Mouse (Mus musculus) lung, postnatal 14 days (tissue): ENCODE data around the gene Shld2.
"Not testable (repeated sequence)": the region's sequence is repeated elsewhere in the genome, so short reads cannot be mapped to it uniquely, and the experiment has no call there.

Experiments used
- DNase-seq: peaks from one replicate; pipeline ENCODE4 v3.0.0; 2021

Gene Shld2

GRCm38 (mm10) chr14:34318113-34318512 lies 7.8 kb upstream of the Shld2 start:
- no peak for DNase-seq

GRCm38 (mm10) chr14:34317431-34317830 lies 7.1 kb upstream of the Shld2 start:
- DNase-seq = no peak

- DNase-seq = no peak
These were observed 6.1 kb upstream of the Shld2 start for GRCm38 (mm10) chr14:34316346-34316745.

GRCm38 (mm10) chr14:34314796-34315195 lies 4.5 kb upstream of the Shld2 start:
- no peak for DNase-seq

- DNase-seq = not testable (repeated sequence)
These were observed 4.1 kb upstream of the Shld2 start for GRCm38 (mm10) chr14:34314383-34314782.

GRCm38 (mm10) chr14:34313612-34314011 lies 3.3 kb upstream of the Shld2 start:
- no peak for DNase-seq

- no peak for DNase-seq
These were observed 2.2 kb upstream of the Shld2 start for GRCm38 (mm10) chr14:34312339-34313048.

GRCm38 (mm10) chr14:34311691-34312090 lies 1.4 kb upstream of the Shld2 start:
- DNase-seq = no peak

- DNase-seq = peak; percentile 51
These were observed 833 bp upstream of the Shld2 start for GRCm38 (mm10) chr14:34311021-34311631.

- DNase-seq = no peak
These were observed 423 bp downstream of the Shld2 start for GRCm38 (mm10) chr14:34309907-34310233.

- no peak for DNase-seq
These were observed 1.0 kb downstream of the Shld2 start for GRCm38 (mm10) chr14:34309266-34309665.

- no peak for DNase-seq
These were observed 7.0 kb downstream of the Shld2 start for GRCm38 (mm10) chr14:34303265-34303680.

- DNase-seq = no peak
These were observed 7.5 kb downstream of the Shld2 start for GRCm38 (mm10) chr14:34302681-34303242.

GRCm38 (mm10) chr14:34298871-34299700 lies 11.2 kb downstream of the Shld2 start:
- no peak for DNase-seq

GRCm38 (mm10) chr14:34297634-34298033 lies 12.7 kb downstream of the Shld2 start:
- peak; percentile 18 for DNase-seq

- peak; percentile 18 for DNase-seq
These were observed 13.3 kb downstream of the Shld2 start for GRCm38 (mm10) chr14:34297038-34297437.

- no peak for DNase-seq
These were observed 13.9 kb downstream of the Shld2 start for GRCm38 (mm10) chr14:34296350-34296749.

- no peak for DNase-seq
These were observed 16.7 kb downstream of the Shld2 start for GRCm38 (mm10) chr14:34293641-34294040.

GRCm38 (mm10) chr14:34290229-34290628 lies 20.1 kb downstream of the Shld2 start:
- no peak for DNase-seq

- no peak for DNase-seq
These were observed 20.9 kb downstream of the Shld2 start for GRCm38 (mm10) chr14:34289259-34290015.

GRCm38 (mm10) chr14:34288396-34288795 lies 21.9 kb downstream of the Shld2 start:
- no peak for DNase-seq

- DNase-seq = no peak
These were observed 28.5 kb downstream of the Shld2 start for GRCm38 (mm10) chr14:34281736-34282269.
